Mouse (Mus musculus) embryonic facial prominence, embryonic 13.5 days (tissue): ENCODE results near the gene 3300002I08Rik. TPM values are rescaled to one million over a fixed set of nuclear protein-coding genes. Genes with fewer than 3 reads are reported as not detected.
"Not testable (repeated sequence)": the region's sequence is repeated elsewhere in the genome, so short reads cannot be mapped to it uniquely, and the experiment has no call there.

Experiments used
- ATAC-seq: fragments of 200-750 bp; cut with Nextera tagmentation; 2 replicates; pipeline ENCODE4 v1.8.0; 2017; ENCODE audit warnings: low read depth; ENCODE audit not compliant: insufficient number of reproducible peaks, insufficient read depth, low FRiP score, low TSS enrichment
- H3K27ac ChIP-seq: fragments of 300-500 bp; sonication (generic); 2 replicates; pipeline ENCODE4 v1.5.1; 2015; ENCODE audit warnings: moderate library complexity, mild to moderate bottlenecking, inconsistent platforms
- H3K27me3 ChIP-seq: fragments of 300-500 bp; sonication (generic); 2 replicates; pipeline ENCODE4 v1.6.1; 2015; ENCODE audit warnings: mild to moderate bottlenecking, inconsistent platforms
- H3K36me3 ChIP-seq: fragments of 300-500 bp; sonication (generic); 2 replicates; pipeline ENCODE4 v1.6.1; 2015; ENCODE audit warnings: mild to moderate bottlenecking, inconsistent platforms
- H3K4me1 ChIP-seq: fragments of 300-500 bp; sonication (generic); 2 replicates; pipeline ENCODE4 v1.6.1; 2015; ENCODE audit warnings: inconsistent platforms
- H3K4me2 ChIP-seq: fragments of 300-500 bp; sonication (generic); 2 replicates; pipeline ENCODE4 v1.6.1; 2015; ENCODE audit warnings: moderate library complexity, mild to moderate bottlenecking, inconsistent platforms
- H3K4me3 ChIP-seq: fragments of 300-500 bp; sonication (generic); 2 replicates; pipeline ENCODE4 v1.5.1; 2015; ENCODE audit warnings: mild to moderate bottlenecking, inconsistent platforms
- H3K9ac ChIP-seq: fragments of 300-500 bp; sonication (generic); 2 replicates; pipeline ENCODE4 v1.6.1; 2015; ENCODE audit warnings: mild to moderate bottlenecking, inconsistent platforms
- H3K9me3 ChIP-seq: fragments of 300-500 bp; sonication (generic); 2 replicates; pipeline ENCODE4 v1.6.1; 2016; ENCODE audit warnings: inconsistent platforms
- WGBS: fragments of 180-500 bp; shearing (Covaris S2); methylation state at CpG from one replicate; pipeline ENCODE4 v1.1.7; 2015; ENCODE audit warnings: mixed read lengths; 5-methylcytosine and 5-hydroxymethylcytosine counted together
- polyA plus RNA-seq: library from polyadenylated mRNA; unstranded; fragments of >200 nt; fragmentation: Nextera tagmentation; extraction: Ambion mirVana; gene quantifications from 2 replicates; pipeline ENCODE4 v1.2.1, GENCODE M21; 2015

Gene 3300002I08Rik
- 9.8 and 10.2 TPM in 2 replicates for polyA plus RNA-seq

DNA sequence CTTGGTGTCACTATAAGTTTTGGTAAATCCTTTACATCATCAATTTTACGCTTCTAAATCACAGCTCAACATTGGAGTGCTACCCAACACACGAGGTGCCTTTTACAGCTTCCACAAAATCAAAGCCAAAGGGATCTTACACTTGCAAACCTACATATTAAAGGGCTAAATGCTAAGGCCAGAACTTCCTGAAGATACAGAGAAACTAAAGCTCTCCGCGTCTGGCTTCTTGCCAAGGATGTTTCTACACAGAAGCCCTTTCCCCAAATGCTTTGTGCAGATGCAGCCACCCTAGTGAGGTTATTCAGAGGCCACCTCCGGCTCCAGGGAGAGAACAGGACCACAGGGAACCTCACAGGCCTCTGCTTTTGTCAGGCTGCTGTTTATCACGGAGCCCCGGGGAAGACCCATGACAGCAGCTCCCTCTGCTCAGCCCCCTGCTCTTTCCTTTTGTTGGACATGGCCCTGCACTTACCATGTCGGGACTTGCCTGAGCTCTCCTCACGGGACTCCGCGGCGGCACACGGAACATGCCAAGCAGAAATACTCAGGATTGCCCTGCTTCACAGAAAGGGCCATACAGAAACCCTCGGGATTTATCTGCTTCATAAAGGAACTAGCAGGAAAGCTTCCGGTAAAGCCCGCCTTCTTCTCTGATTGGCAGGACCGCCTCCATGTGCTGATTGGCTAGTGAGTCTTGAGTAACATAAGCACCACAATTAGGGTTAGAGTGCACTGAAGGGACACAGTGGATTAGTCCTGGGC is at the start of gene 3300002I08Rik:
Gene 3300002I08Rik, minus strand, starts transcription at position 653 of the 765 bp plus-strand sequence.
- peak; percentile 94 for ATAC-seq
- H3K4me1 ChIP-seq, H3K9me3 ChIP-seq, H3K27me3 ChIP-seq, H3K36me3 ChIP-seq: not testable (repeated sequence)
- 6% methylated on average over 17 of the region's 17 CpGs for WGBS
- Histone ChIP-seq H3K9ac (peak within 1 kb of the TSS; percentile 82), H3K27ac (peak within 1 kb of the TSS; percentile 86), H3K4me2 (peak within 1 kb of the TSS; percentile 58), H3K4me3 (peak within 1 kb of the TSS; percentile 65)

DNA sequence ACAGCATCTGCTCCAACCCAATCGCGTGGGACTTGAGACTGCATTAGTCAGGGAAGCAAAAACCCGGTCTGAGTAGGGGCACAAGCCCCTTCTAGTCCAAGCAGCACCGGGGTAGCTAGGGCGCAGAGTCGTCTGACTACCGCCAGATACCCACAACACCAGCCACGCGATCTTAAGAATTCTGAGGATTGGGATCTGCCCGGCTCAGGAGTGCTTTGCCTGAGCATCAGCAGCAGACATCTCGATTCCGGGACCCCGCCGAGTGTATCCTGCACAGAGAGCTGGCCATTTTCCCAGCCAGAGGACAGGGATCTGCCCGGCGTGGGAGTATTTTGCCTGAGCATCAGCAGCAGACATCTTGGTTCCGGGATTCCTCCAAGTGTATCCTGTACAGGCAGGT is 49.6 kb upstream of the 3300002I08Rik start:
- H3K4me3 ChIP-seq, H3K4me1 ChIP-seq, H3K27ac ChIP-seq, ATAC-seq, H3K27me3 ChIP-seq, H3K4me2 ChIP-seq, H3K9ac ChIP-seq: not testable (repeated sequence)
- 89% methylated on average over 17 of the region's 17 CpGs for WGBS
- H3K9me3 ChIP-seq, result peaks cover 25% of the 10 kb centered on the region
- H3K36me3 ChIP-seq, result peaks cover 29% of the 10 kb centered on the region

DNA sequence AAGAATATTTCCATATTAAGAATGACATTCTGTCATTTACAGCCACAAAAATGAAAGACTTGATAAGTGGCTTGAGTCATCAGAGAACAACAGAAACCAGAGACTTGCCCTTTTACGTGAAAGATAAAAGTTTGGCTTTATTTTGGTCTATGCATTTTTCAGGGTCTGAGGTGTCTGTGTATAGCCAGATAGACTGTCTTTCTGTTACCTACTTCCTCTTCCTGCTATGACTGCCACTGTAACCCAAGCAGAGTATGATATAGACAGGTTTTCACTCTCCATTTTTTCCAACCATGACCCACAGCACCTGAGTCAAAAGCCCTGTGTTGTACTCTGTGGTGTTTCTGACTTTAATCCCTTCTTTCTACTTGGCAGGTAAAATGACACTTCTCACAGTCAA is 27.6 kb upstream of the 3300002I08Rik start:
- 78% methylated on average over 1 of the region's 1 CpGs for WGBS
- no peak for ATAC-seq
- Histone ChIP-seq H3K4me3 (no peak overlapping the region), H3K36me3 (no peaks in the 10 kb centered on the region), H3K9me3 (peaks cover 15% of the 10 kb centered on the region; the same call in 1 of the 2 replicates), H3K27me3 (no peaks in the 10 kb centered on the region), H3K9ac (no peak overlapping the region), H3K27ac (no peak overlapping the region), H3K4me1 (no peaks in the 10 kb centered on the region), H3K4me2 (no peak overlapping the region)

DNA sequence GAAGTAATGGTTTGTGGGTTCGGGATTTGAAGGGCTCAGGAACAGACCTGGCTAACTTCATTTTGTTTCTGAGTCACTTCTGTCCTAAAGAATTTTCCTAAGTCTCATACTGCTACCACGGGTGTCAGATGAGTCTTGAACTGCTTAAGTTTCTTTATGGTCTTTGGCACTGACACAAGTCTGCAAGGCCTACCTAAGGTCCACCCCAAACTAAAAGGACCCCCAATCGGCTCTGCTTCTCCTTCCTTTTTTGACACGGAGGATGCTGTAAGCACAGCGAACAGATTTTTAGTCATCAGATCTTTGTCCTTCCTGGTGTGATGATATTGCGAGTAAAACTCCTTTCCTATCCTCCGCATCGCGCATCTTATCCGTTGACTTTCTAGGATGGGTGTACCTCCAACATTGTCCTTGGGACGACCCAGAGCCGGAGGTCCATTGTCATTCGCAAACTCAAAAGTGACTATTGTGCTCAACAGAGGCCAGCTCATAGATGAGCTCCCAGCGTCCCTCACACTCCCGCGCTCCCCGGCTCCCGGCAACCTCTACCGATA is 23.1 kb upstream of the 3300002I08Rik start:
- not testable (repeated sequence) for H3K9ac ChIP-seq, H3K27ac ChIP-seq, H3K4me3 ChIP-seq, H3K27me3 ChIP-seq, ATAC-seq, H3K4me1 ChIP-seq, H3K36me3 ChIP-seq, H3K4me2 ChIP-seq
- H3K9me3 ChIP-seq, result peaks cover 11% of the 10 kb centered on the region; the same call in 1 of the 2 replicates
- 91% methylated on average over 19 of the region's 19 CpGs for WGBS

DNA sequence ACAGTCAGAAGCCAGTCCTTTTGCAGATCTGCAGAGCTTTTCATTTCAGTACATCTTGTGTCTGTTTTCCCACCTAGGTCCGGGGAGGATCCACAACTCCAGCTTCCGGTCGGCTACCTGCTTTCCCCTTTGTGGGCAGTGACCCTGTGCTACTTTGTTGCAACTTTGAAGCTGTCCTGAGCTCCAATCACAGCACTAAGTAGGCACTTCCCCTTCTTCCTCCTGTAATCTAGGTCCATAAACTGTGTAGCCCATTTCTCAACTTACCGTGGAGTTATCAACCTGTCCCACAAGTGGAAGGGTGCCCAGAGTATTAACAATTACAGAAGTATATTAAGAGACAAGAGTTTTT is 289 bp upstream of the 3300002I08Rik start:
- Histone ChIP-seq H3K27ac (no peak overlapping the region), H3K4me2 (peak overlapping the region; percentile 58), H3K9me3 (0 out of 2 replicates have a peak, but pooled peaks cover 4% of the 10 kb centered on the region), H3K36me3 (no peaks in the 10 kb centered on the region), H3K27me3 (no peaks in the 10 kb centered on the region), H3K4me3 (peak overlapping the region; percentile 65), H3K9ac (peak overlapping the region; percentile 82), H3K4me1 (no peaks in the 10 kb centered on the region)
- no peak for ATAC-seq
- 11% methylated on average over 4 of the region's 4 CpGs for WGBS

DNA sequence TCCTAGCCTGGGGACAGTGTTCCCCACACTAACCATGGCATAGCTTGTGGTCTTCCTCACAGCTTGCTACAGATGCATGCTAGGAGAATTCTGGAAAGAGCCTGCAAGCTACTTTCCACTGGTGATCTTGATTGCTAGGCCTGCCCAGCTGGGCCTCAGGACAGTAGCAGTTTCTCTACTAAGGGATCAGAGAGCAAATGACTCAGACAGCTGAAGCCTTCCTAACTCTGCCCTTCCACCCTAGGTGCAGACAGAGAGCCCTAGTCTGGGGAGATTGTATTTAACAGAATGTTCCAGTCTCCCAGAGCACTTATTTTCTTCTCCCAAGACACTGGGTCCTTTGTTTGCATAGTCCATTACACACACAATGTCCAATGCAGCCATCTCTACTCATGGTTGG is 5.4 kb downstream of the 3300002I08Rik start:
- H3K27me3 ChIP-seq, H3K9me3 ChIP-seq, H3K36me3 ChIP-seq, H3K4me2 ChIP-seq, H3K9ac ChIP-seq, H3K4me1 ChIP-seq, ATAC-seq, H3K4me3 ChIP-seq, H3K27ac ChIP-seq: not testable (repeated sequence)

DNA sequence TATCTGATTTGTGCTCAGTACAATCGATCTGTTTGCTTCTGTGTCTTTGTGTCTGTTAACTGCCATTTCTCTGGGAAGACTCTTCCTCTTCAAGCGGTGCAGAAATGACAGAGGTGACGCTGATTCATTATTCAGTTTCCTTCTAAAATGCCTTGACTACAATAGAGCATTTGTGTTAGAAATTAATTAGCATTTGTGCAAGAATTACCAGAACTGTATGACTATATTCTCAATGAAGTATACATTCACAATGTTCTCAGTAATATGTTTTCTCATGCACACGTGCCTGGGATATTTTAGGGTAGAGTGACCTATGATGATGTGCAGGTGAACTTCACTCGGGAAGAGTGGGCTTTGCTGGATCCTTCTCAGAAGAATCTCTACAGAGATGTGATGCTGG is 39.2 kb downstream of the 3300002I08Rik start, which contains the start of gene Gm10130:
Gene Gm10130, plus strand, starts transcription at position 301 of the 400 bp plus-strand sequence.
- Histone ChIP-seq H3K4me1 (no peaks in the 10 kb centered on the region), H3K36me3 (peaks cover 58% of the 10 kb centered on the region), H3K4me3 (no peak within 1 kb of the TSS), H3K9ac (no peak within 1 kb of the TSS), H3K27ac (no peak within 1 kb of the TSS), H3K9me3 (peaks cover 65% of the 10 kb centered on the region), H3K27me3 (no peaks in the 10 kb centered on the region), H3K4me2 (no peak within 1 kb of the TSS)
- WGBS, result 93% methylated on average over 5 of the region's 5 CpGs
- no peak for ATAC-seq

DNA sequence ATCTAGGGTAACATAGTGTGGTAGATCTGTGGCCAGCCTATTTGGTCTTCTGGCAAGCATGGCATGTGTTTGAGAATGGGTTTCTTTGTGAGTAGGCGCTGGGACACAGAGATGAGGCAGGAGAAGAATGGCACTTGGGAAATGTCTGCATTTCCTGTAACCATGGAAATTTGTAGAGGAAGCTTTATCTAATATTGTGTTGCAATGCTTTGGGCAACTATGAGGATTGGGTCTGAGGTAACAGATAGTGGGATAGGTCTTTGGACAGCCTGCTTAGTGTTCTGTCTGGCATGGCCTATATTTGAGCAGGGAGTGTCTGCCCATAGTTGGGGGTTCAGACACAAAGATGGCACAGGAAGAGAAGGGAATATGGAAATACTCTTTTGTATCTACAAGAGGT is 43.6 kb downstream of the 3300002I08Rik start:
- H3K9me3 ChIP-seq, result peaks cover 66% of the 10 kb centered on the region
- H3K4me3 ChIP-seq, result no peak overlapping the region
- no peak for ATAC-seq
- H3K27ac ChIP-seq, result no peak overlapping the region
- H3K36me3 ChIP-seq, result peaks cover 60% of the 10 kb centered on the region
- no peaks in the 10 kb centered on the region for H3K4me1 ChIP-seq
- H3K4me2 ChIP-seq, result no peak overlapping the region
- no peaks in the 10 kb centered on the region for H3K27me3 ChIP-seq
- WGBS, result 97% methylated on average over 1 of the region's 1 CpGs
- H3K9ac ChIP-seq, result no peak overlapping the region

DNA sequence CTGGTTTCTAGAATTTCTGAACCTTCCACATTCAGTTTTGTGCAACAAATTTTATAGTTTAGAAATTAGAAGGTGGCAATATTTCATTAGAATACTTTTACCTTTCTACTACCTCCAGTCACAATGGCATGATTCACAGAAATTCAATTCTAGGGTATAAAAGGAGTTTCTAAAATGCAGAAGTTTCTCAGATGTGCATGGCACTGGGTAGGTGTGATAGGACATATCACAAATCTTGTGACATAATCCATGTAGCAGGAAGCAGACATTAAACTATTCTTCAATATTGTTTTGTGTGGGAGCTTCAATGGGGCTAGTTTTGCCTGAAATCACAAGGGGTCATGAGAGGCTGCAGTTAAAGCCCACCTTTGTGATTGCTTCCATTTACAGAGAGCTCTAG is 46.4 kb downstream of the 3300002I08Rik start:
- peaks cover 48% of the 10 kb centered on the region for H3K36me3 ChIP-seq
- H3K27ac ChIP-seq, result no peak overlapping the region
- H3K4me3 ChIP-seq, result no peak overlapping the region
- H3K4me2 ChIP-seq, result no peak overlapping the region
- no peak overlapping the region for H3K9ac ChIP-seq
- no peaks in the 10 kb centered on the region for H3K4me1 ChIP-seq
- peaks cover 43% of the 10 kb centered on the region for H3K9me3 ChIP-seq
- no peak for ATAC-seq
- H3K27me3 ChIP-seq, result no peaks in the 10 kb centered on the region

DNA sequence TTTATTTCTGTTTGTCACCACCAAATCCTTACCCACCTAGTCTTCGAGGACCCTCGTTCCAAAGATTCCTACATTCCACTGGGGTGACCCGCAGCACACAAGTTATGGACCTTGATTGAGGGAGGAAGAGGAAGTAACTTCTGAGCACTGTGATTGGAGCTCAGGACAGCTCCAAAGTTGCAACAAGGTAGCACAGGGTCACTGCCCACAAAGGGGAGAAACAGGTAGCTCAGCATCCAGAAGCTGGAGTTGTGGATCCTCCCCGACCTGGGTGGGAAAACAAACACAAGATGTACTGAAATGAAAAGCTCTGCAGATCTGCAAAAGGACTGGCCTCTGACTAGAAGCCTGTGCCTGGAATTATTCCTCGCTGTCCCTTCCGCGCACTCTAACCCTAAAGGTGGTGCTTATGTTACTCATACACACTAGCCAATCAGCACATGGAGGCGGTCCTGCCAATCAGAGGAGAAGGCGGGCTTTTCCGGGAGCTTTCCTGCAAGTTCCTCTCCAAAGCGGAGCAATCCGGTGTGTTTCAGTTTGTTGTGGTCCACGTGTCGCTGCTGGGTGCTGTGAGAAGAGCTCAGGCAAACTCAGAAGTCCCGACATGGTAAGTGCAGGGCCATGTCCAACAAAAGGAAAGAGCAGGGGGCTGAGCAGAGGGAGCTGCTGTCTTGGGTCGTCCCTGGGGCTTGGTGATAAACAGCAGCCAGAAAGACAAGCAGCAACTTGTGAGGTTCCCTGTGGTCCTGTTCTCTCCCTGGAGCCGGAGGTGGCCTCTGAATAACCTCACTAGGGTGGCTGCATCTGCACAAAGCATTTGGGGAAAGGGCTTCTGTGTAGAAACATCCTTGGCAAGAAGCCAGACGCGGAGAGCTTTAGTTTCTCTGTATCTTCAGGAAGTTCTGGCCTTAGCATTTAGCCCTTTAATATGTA is 51.3 kb downstream of the 3300002I08Rik start:
- H3K4me1 ChIP-seq, H3K27me3 ChIP-seq: not testable (repeated sequence)
- H3K9me3 ChIP-seq, result peaks cover 12% of the 10 kb centered on the region
- peak; percentile 94 for ATAC-seq
- peak overlapping the region; percentile 72 for H3K9ac ChIP-seq
- 16% methylated on average over 19 of the region's 19 CpGs for WGBS
- peaks cover 22% of the 10 kb centered on the region for H3K36me3 ChIP-seq
- H3K4me3 ChIP-seq, result peak overlapping the region; percentile 54
- H3K4me2 ChIP-seq, result peak overlapping the region; percentile 60
- H3K27ac ChIP-seq, result peak overlapping the region; percentile 34; the same call in 1 of the 2 replicates

DNA sequence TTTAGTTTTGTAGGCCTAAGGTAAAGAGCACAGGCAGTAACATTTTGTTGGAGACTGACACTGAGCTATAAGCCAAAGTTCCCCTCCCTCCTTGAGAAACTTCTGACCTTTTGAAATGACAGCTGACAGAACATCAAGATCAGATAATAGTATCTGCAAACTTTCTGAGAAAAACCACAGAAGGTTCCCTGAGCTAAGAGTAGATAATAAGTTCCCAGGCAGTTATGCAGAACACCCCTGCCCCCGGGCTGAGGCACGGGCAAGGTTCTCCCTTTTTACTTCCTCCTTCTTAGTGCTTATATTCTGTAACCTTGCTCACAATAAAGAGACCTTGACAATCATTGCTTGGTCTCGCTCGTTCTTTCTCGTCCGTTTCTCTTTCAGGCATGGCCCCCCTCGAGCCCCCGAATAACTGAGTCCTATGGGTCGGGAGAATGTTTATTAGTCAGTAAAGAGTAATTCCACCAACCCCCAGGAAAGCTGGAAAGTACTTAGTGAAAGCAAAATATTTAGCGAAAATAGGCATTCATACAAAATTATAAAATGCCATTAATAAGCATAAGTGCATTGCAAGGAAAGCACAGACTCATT is 55.3 kb downstream of the 3300002I08Rik start:
- 84% methylated on average over 10 of the region's 10 CpGs for WGBS
- Histone ChIP-seq H3K9ac (no peak overlapping the region), H3K4me2 (no peak overlapping the region), H3K9me3 (peaks cover 5% of the 10 kb centered on the region), H3K27me3 (no peaks in the 10 kb centered on the region), H3K4me1 (no peaks in the 10 kb centered on the region), H3K27ac (no peak overlapping the region), H3K36me3 (no peaks in the 10 kb centered on the region), H3K4me3 (no peak overlapping the region)
- ATAC-seq, result no peak
